In the genomic region with DNA sequence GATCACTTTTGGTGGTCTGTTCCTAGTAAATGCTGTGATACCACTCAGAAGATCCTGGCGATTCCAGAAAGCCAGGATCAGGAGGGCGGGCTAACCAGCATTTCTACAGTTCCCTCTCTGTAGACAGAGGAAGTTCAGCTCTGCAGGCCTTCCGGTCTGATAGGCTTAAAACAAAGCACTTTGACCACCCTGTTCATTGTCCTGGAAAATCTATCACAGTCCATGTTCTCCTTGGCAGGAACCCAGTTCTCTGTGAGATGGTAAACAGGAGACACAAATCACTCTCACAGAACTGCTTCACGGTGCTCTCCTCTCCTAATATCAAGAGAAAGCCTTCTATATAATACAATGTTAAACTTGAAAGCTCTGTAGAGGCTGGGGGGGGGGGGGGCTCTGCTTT, we compare ENCODE assay signal across 10 mouse cellular contexts. TPM values are rescaled to one million over a fixed set of nuclear protein-coding genes. Genes with fewer than 3 reads are reported as not detected.
DNase-seq lines count a peak whose midpoint lies in the region; ATAC-seq and TF ChIP-seq lines count a peak whose summit lies in the region.
"Had no signal": no experiment of that assay in that cellular context is flagged by ENCODE, and none has a peak within 500 bp of the region (broad histone marks: within the 10 kb centered on the region; RNA-seq: fewer than 3 reads in every experiment).

No protein-coding gene starts in this region.

- no peak for DNase-seq in neural tube, embryonic 10.5 days (ENCODE audit: extremely low spot score, low spot score)
- DNase-seq in kidney, postnatal 10 days: peak; percentile 66
- no peak for DNase-seq in cerebellum, postnatal 4 days (ENCODE audit: low spot score in 2 of 2)
- no peak for DNase-seq in stomach, postnatal 0 days (ENCODE audit: low spot score)
- DNase-seq: right cerebral cortex, postnatal 4 days; thymus, postnatal 4 days had no signal

- TF ChIP-seq POLR2A in small intestine, adult 2 months (IDR thresholded peaks at IDR 0.05; ENCODE audit: low read depth, low read length): no peak

- no peak for TF ChIP-seq EP300 in stomach, postnatal 0 days (optimal IDR thresholded peaks at IDR 0.05)

- no peaks in the 10 kb centered on the region for H3K36me3 ChIP-seq in neural tube, embryonic 13.5 days
- H3K36me3 ChIP-seq in heart, embryonic 15.5 days: no peaks in the 10 kb centered on the region
- H3K36me3 ChIP-seq in small intestine, adult 2 months (ENCODE audit: control insufficient read depth, insufficient read depth, low read length): no peaks in the 10 kb centered on the region
- H3K36me3 ChIP-seq in stomach, postnatal 0 days (ENCODE audit: control insufficient read depth, insufficient read depth, low read length): no peaks in the 10 kb centered on the region

- ATAC-seq in neural tube, embryonic 13.5 days (ENCODE audit: low read depth): 0 out of 2 replicates have a peak, but pooled peaks have one; percentile 53
- 0 out of 2 replicates have a peak, but pooled peaks have one; percentile 47 for ATAC-seq in heart, embryonic 15.5 days (replicated peaks; ENCODE audit: insufficient number of reproducible peaks, insufficient read depth, low FRiP score, low read depth)
- ATAC-seq in stomach, postnatal 0 days (ENCODE audit: low FRiP score, low TSS enrichment): no peak
- ATAC-seq: forebrain, embryonic 14.5 days had no signal

- TF ChIP-seq CTCF in small intestine, adult 2 months (IDR thresholded peaks at IDR 0.05; ENCODE audit: extremely low read depth, insufficient read length, insufficient replicate concordance, low read depth, low read length): no peak
- TF ChIP-seq CTCF in stomach, postnatal 0 days (IDR thresholded peaks at IDR 0.05; ENCODE audit: low read depth): no peak

- 0 out of 2 replicates have a peak overlapping the region, but pooled peaks have one; percentile 34 for H3K27ac ChIP-seq in neural tube, embryonic 13.5 days (replicated peaks)
- peak overlapping the region; percentile 60 for H3K27ac ChIP-seq in heart, embryonic 15.5 days
- H3K27ac ChIP-seq in small intestine, adult 2 months (ENCODE audit: insufficient read depth, low read depth, low read length): peak overlapping the region; percentile 84
- H3K27ac ChIP-seq in stomach, postnatal 0 days (replicated peaks): no peak overlapping the region

- no peak overlapping the region for H3K4me2 ChIP-seq in neural tube, embryonic 13.5 days
- H3K4me2 ChIP-seq in heart, embryonic 15.5 days: no peak overlapping the region
- H3K4me2 ChIP-seq in stomach, postnatal 0 days (replicated peaks; ENCODE audit: low read depth): no peak overlapping the region

- no peak overlapping the region for H3K9ac ChIP-seq in neural tube, embryonic 13.5 days
- no peak overlapping the region for H3K9ac ChIP-seq in heart, embryonic 15.5 days
- H3K9ac ChIP-seq in stomach, postnatal 0 days (ENCODE audit: low read length): no peak overlapping the region

- no peaks in the 10 kb centered on the region for H3K9me3 ChIP-seq in neural tube, embryonic 13.5 days
- H3K9me3 ChIP-seq in heart, embryonic 15.5 days (replicated peaks): no peaks in the 10 kb centered on the region
- H3K9me3 ChIP-seq in stomach, postnatal 0 days (ENCODE audit: control insufficient read depth, low read length): no peaks in the 10 kb centered on the region

- peaks cover 17% of the 10 kb centered on the region for H3K4me1 ChIP-seq in neural tube, embryonic 13.5 days (replicated peaks)
- H3K4me1 ChIP-seq in heart, embryonic 15.5 days (replicated peaks): no peaks in the 10 kb centered on the region; the same call in 1 of the 2 replicates
- H3K4me1 ChIP-seq in small intestine, adult 2 months (ENCODE audit: control insufficient read depth, insufficient read depth, insufficient read length, low read length): peaks cover 14% of the 10 kb centered on the region; the same call in 1 of the 2 replicates
- no peaks in the 10 kb centered on the region for H3K4me1 ChIP-seq in stomach, postnatal 0 days (replicated peaks; ENCODE audit: control insufficient read depth, insufficient read depth)

- WGBS in neural tube, embryonic 13.5 days: 44% methylated on average over 4 of the region's 4 CpGs
- WGBS in heart, embryonic 15.5 days: 57% methylated on average over 4 of the region's 4 CpGs
- WGBS in small intestine, adult 2 months: 19% methylated on average over 4 of the region's 4 CpGs
- WGBS in stomach, postnatal 0 days: 43% methylated on average over 4 of the region's 4 CpGs

- H3K4me3 ChIP-seq in neural tube, embryonic 13.5 days: no peak overlapping the region
- H3K4me3 ChIP-seq in heart, embryonic 15.5 days: no peak overlapping the region
- H3K4me3 ChIP-seq in small intestine, adult 2 months (ENCODE audit: low read depth, low read length): no peak overlapping the region
- H3K4me3 ChIP-seq in stomach, postnatal 0 days (ENCODE audit: low read depth, low read length): no peak overlapping the region

- H3K27me3 ChIP-seq in neural tube, embryonic 13.5 days: no peaks in the 10 kb centered on the region
- no peaks in the 10 kb centered on the region for H3K27me3 ChIP-seq in heart, embryonic 15.5 days
- no peaks in the 10 kb centered on the region for H3K27me3 ChIP-seq in small intestine, adult 2 months (ENCODE audit: control insufficient read depth, insufficient read depth, low read length)
- no peaks in the 10 kb centered on the region for H3K27me3 ChIP-seq in stomach, postnatal 0 days (ENCODE audit: control insufficient read depth, insufficient read depth, low read length)

RNA-seq across cellular contexts. Expression of gene Sypl, which starts 10.3 kb away (rescaled TPM):
- polyA plus RNA-seq in neural tube, embryonic 13.5 days (2015; fragmentation: Nextera tagmentation; extraction: Ambion mirVana): 39.8 and 50.9 TPM in 2 replicates
- 98.4 and 102 TPM in 2 replicates for polyA plus RNA-seq in heart, embryonic 15.5 days (2015; fragmentation: Nextera tagmentation; extraction: Ambion mirVana)
- 21.7 and 33.1 TPM in 2 replicates for polyA plus RNA-seq in small intestine, adult 2 months (2012; rRNA removed)
- 172 and 177 TPM in 2 replicates for polyA plus RNA-seq in stomach, postnatal 0 days (2015; fragmentation: Nextera tagmentation; extraction: Ambion mirVana)
